Mouse (Mus musculus): ENCODE measurements around the gene Mrfap1. TPM values are rescaled to one million over a fixed set of nuclear protein-coding genes. Genes with fewer than 3 reads are reported as not detected.

Gene Mrfap1
- 171 and 187 TPM in 2 replicates for polyA plus RNA-seq (2015; fragmentation: Nextera tagmentation; extraction: Ambion mirVana)

GRCm38 (mm10) chr5:36796296-36797014 lies at the start of gene Mrfap1:
Mrfap1 (minus strand) TSS chr5:36796772.

GRCm38 (mm10) chr5:36829913-36830879 lies 33.6 kb upstream of the Mrfap1 start, which contains the start of gene Man2b2:
Man2b2 (minus strand) TSS chr5:36830653.

GRCm38 (mm10) chr5:36748536-36749061 lies 48.0 kb downstream of the Mrfap1 start, which contains the start of gene Bloc1s4:
Bloc1s4 (minus strand) TSS chr5:36748650.

Other genes starting within 250 kb of the Mrfap1 start
- 12.5 and 14.9 TPM in 2 replicates for gene Tbc1d14, start 203.5 kb downstream of the Mrfap1 start, polyA plus RNA-seq (2015; fragmentation: Nextera tagmentation; extraction: Ambion mirVana)
- 24.1 and 26.3 TPM in 2 replicates for gene D5Ertd579e, start 100.7 kb downstream of the Mrfap1 start, polyA plus RNA-seq (2015; fragmentation: Nextera tagmentation; extraction: Ambion mirVana)
- 21.6 and 22.2 TPM in 2 replicates for gene Bloc1s4, start 48.1 kb downstream of the Mrfap1 start, polyA plus RNA-seq (2015; fragmentation: Nextera tagmentation; extraction: Ambion mirVana)
- gene Man2b2, start 33.9 kb upstream of the Mrfap1 start, polyA plus RNA-seq (2015; fragmentation: Nextera tagmentation; extraction: Ambion mirVana), result 10.1 and 14.3 TPM in 2 replicates
- gene Ppp2r2c, start 71.7 kb upstream of the Mrfap1 start, polyA plus RNA-seq (2015; fragmentation: Nextera tagmentation; extraction: Ambion mirVana), result 0.02 TPM in 1 of 2 replicates, not detected in the other
- 1.3 TPM in 2 replicates for gene Wfs1, start 192.4 kb upstream of the Mrfap1 start, polyA plus RNA-seq (2015; fragmentation: Nextera tagmentation; extraction: Ambion mirVana)